ENCODE assay signal across 18 mouse cellular contexts in the genomic region with DNA sequence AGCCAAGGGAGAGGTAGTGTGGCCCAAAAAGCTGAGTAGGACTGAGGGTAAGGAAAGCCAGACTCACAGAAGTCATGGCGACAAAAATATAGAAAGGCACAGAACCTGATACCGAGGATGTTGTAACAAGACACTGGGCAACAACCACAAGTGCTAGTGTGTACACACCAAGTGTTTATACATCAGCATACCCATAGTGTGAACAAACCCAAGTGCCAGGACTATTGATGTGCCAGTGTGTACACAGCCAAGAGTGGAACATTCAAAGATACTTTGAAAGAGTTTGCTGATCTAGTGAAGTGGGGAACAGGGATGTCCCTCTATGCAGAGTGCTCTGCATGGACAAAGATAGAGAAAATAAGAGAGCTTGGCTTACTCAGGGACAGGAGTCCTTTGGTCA. TPM values are rescaled to one million over a fixed set of nuclear protein-coding genes. Genes with fewer than 3 reads are reported as not detected.
A peak's percentile ranks its signal among the peaks of the same experiment; 100 is the strongest.
DNase-seq lines count a peak whose midpoint lies in the region; ATAC-seq and TF ChIP-seq lines count a peak whose summit lies in the region.
"Had no signal": no experiment of that assay in that cellular context is flagged by ENCODE, and none has a peak within 500 bp of the region (broad histone marks: within the 10 kb centered on the region; RNA-seq: fewer than 3 reads in every experiment).

No protein-coding gene starts in this region.

- ATAC-seq in liver, postnatal 0 days = peak; percentile 90
- ATAC-seq in limb, embryonic 13.5 days (ENCODE audit: low FRiP score, low read depth) = no peak
- no peak for ATAC-seq in intestine, embryonic 15.5 days
- ATAC-seq: activated CD4-positive, CD25-positive, alpha-beta regulatory T cell, adult 4 months; Patski had no signal

- 79% methylated on average over 2 of the region's 2 CpGs for WGBS in heart, embryonic 10.5 days
- WGBS in liver, postnatal 0 days (ENCODE audit: insufficient replicate concordance) = 56% methylated on average over 2 of the region's 2 CpGs
- 82% methylated on average over 2 of the region's 2 CpGs for WGBS in embryonic facial prominence, embryonic 10.5 days
- 75% methylated on average over 2 of the region's 2 CpGs for WGBS in limb, embryonic 13.5 days
- 52% methylated on average over 2 of the region's 2 CpGs for WGBS in intestine, embryonic 15.5 days

- H3K4me2 ChIP-seq in liver, postnatal 0 days (ENCODE audit: low read depth, low read length) = no peak overlapping the region
- H3K4me2 ChIP-seq in limb, embryonic 13.5 days (replicated peaks) = no peak overlapping the region
- no peak overlapping the region for H3K4me2 ChIP-seq in intestine, embryonic 15.5 days (replicated peaks)

- H3K27me3 ChIP-seq in heart, embryonic 10.5 days (ENCODE audit: insufficient read depth, poor library complexity, severe bottlenecking) = no peaks in the 10 kb centered on the region
- no peaks in the 10 kb centered on the region for H3K27me3 ChIP-seq in liver, postnatal 0 days (ENCODE audit: insufficient read depth, low read length)
- no peaks in the 10 kb centered on the region for H3K27me3 ChIP-seq in embryonic facial prominence, embryonic 10.5 days (replicated peaks; ENCODE audit: low read depth, poor library complexity, severe bottlenecking)
- no peaks in the 10 kb centered on the region for H3K27me3 ChIP-seq in limb, embryonic 13.5 days
- H3K27me3 ChIP-seq in intestine, embryonic 15.5 days (replicated peaks) = no peaks in the 10 kb centered on the region
- H3K27me3 ChIP-seq: Patski had no signal

- no peaks in the 10 kb centered on the region for H3K9me3 ChIP-seq in heart, embryonic 10.5 days
- no peaks in the 10 kb centered on the region for H3K9me3 ChIP-seq in liver, postnatal 0 days (ENCODE audit: low read length)
- H3K9me3 ChIP-seq in embryonic facial prominence, embryonic 10.5 days = no peaks in the 10 kb centered on the region
- no peaks in the 10 kb centered on the region for H3K9me3 ChIP-seq in limb, embryonic 13.5 days
- H3K9me3 ChIP-seq in intestine, embryonic 15.5 days = no peaks in the 10 kb centered on the region
- H3K9me3 ChIP-seq: forebrain, embryonic 10.5 days had no signal

- H3K36me3 ChIP-seq in heart, embryonic 10.5 days = peaks cover 9% of the 10 kb centered on the region; the same call in 1 of the 2 replicates
- 0 out of 2 replicates have a peak, but pooled peaks cover 3% of the 10 kb centered on the region for H3K36me3 ChIP-seq in liver, postnatal 0 days (replicated peaks; ENCODE audit: insufficient read depth, low read length)
- H3K36me3 ChIP-seq in embryonic facial prominence, embryonic 10.5 days (replicated peaks) = peaks cover 15% of the 10 kb centered on the region
- peaks cover 2% of the 10 kb centered on the region; the same call in 1 of the 2 replicates for H3K36me3 ChIP-seq in limb, embryonic 13.5 days
- H3K36me3 ChIP-seq in intestine, embryonic 15.5 days = no peaks in the 10 kb centered on the region

- H3K27ac ChIP-seq in heart, embryonic 10.5 days = 0 out of 2 replicates have a peak overlapping the region, but pooled peaks have one; percentile 79
- H3K27ac ChIP-seq in liver, postnatal 0 days (ENCODE audit: low read depth) = peak overlapping the region; percentile 39; the same call in 1 of the 2 replicates
- H3K27ac ChIP-seq in embryonic facial prominence, embryonic 10.5 days (replicated peaks) = 0 out of 2 replicates have a peak overlapping the region, but pooled peaks have one; percentile 11
- peak overlapping the region; percentile 92 for H3K27ac ChIP-seq in limb, embryonic 13.5 days
- H3K27ac ChIP-seq in intestine, embryonic 15.5 days = no peak overlapping the region
- H3K27ac ChIP-seq: forebrain, embryonic 10.5 days had no signal

- peaks cover 37% of the 10 kb centered on the region for H3K4me1 ChIP-seq in heart, embryonic 10.5 days
- H3K4me1 ChIP-seq in liver, postnatal 0 days (ENCODE audit: insufficient read depth) = peaks cover 28% of the 10 kb centered on the region
- H3K4me1 ChIP-seq in embryonic facial prominence, embryonic 10.5 days = peaks cover 26% of the 10 kb centered on the region
- H3K4me1 ChIP-seq in limb, embryonic 13.5 days = peaks cover 40% of the 10 kb centered on the region
- peaks cover 24% of the 10 kb centered on the region for H3K4me1 ChIP-seq in intestine, embryonic 15.5 days (replicated peaks)

- DNase-seq in heart, embryonic 10.5 days (ENCODE audit: low spot score) = no peak
- DNase-seq in heart, adult 11 months = no peak
- DNase-seq in liver, postnatal 0 days = no peak
- DNase-seq in liver = no peak
- DNase-seq in embryonic facial prominence, embryonic 10.5 days (ENCODE audit: low spot score) = no peak
- no peak for DNase-seq in layer of hippocampus, postnatal 14 days (ENCODE audit: low spot score in 2 of 2)
- DNase-seq: adrenal gland, postnatal 14 days; B cell, adult 2 months; cerebellum, adult 11-12 months; cerebellum, postnatal 36 days; kidney, adult 2 months; right cerebral cortex, postnatal 14 days; thymus, postnatal 14 days had no signal

- no peak overlapping the region for H3K4me3 ChIP-seq in heart, embryonic 10.5 days
- no peak overlapping the region for H3K4me3 ChIP-seq in liver, postnatal 0 days (ENCODE audit: low read depth, low read length)
- no peak overlapping the region for H3K4me3 ChIP-seq in embryonic facial prominence, embryonic 10.5 days
- no peak overlapping the region for H3K4me3 ChIP-seq in limb, embryonic 13.5 days
- no peak overlapping the region for H3K4me3 ChIP-seq in intestine, embryonic 15.5 days (replicated peaks)
- H3K4me3 ChIP-seq: forebrain, embryonic 10.5 days had no signal

- no peak for TF ChIP-seq EP300 in liver, postnatal 0 days (IDR thresholded peaks at IDR 0.05; ENCODE audit: low read depth)

- H3K9ac ChIP-seq in liver, postnatal 0 days (replicated peaks) = no peak overlapping the region
- 0 out of 2 replicates have a peak overlapping the region, but pooled peaks have one; percentile 31 for H3K9ac ChIP-seq in limb, embryonic 13.5 days
- no peak overlapping the region for H3K9ac ChIP-seq in intestine, embryonic 15.5 days

- TF ChIP-seq CTCF in liver, postnatal 0 days (IDR thresholded peaks at IDR 0.05; ENCODE audit: low read depth) = no peak

RNA-seq across cellular contexts. Expression of a gene that starts 54.5 kb away (rescaled TPM):
- polyA plus RNA-seq in heart, embryonic 10.5 days (2016; fragmentation: Nextera tagmentation; extraction: Ambion mirVana) = 38.9 and 46.4 TPM in 2 replicates
- 26.2 and 29.1 TPM in 2 replicates for polyA plus RNA-seq in liver, postnatal 0 days (2015; fragmentation: Nextera tagmentation; extraction: Ambion mirVana)
- 62.2 and 67.5 TPM in 2 replicates for polyA plus RNA-seq in embryonic facial prominence, embryonic 10.5 days (2016; fragmentation: Nextera tagmentation; extraction: Ambion mirVana)
- polyA plus RNA-seq in limb, embryonic 13.5 days (2015; fragmentation: Nextera tagmentation; extraction: Ambion mirVana) = 329 and 357 TPM in 2 replicates
- 37.0 and 39.2 TPM in 2 replicates for polyA plus RNA-seq in intestine, embryonic 15.5 days (2015; fragmentation: Nextera tagmentation; extraction: Ambion mirVana)
- total RNA-seq in layer of hippocampus, postnatal 14 days (2021) = 10 to 100 TPM; 37.1 to 38.8 TPM
